Mouse (Mus musculus) layer of hippocampus, adult 9-11 months (tissue): Measurements from ENCODE around the gene Keap1.
A peak's percentile ranks its signal among the peaks of the same experiment; 100 is the strongest.
"Not testable (repeated sequence)": the region's sequence is repeated elsewhere in the genome, so short reads cannot be mapped to it uniquely, and the experiment has no call there.

Source experiments
- DNase-seq: peaks from one replicate; pipeline ENCODE4 v3.0.0; 2022

The Keap1 gene

GRCm38 (mm10) chr9:21238733-21239464, at the start of gene Keap1:
Gene Keap1 (minus strand): TSS chr9:21239361.
- DNase-seq: peak; percentile 69

GRCm38 (mm10) chr9:21288404-21289336, 49.5 kb upstream of the Keap1 start:
- no peak for DNase-seq

DNA sequence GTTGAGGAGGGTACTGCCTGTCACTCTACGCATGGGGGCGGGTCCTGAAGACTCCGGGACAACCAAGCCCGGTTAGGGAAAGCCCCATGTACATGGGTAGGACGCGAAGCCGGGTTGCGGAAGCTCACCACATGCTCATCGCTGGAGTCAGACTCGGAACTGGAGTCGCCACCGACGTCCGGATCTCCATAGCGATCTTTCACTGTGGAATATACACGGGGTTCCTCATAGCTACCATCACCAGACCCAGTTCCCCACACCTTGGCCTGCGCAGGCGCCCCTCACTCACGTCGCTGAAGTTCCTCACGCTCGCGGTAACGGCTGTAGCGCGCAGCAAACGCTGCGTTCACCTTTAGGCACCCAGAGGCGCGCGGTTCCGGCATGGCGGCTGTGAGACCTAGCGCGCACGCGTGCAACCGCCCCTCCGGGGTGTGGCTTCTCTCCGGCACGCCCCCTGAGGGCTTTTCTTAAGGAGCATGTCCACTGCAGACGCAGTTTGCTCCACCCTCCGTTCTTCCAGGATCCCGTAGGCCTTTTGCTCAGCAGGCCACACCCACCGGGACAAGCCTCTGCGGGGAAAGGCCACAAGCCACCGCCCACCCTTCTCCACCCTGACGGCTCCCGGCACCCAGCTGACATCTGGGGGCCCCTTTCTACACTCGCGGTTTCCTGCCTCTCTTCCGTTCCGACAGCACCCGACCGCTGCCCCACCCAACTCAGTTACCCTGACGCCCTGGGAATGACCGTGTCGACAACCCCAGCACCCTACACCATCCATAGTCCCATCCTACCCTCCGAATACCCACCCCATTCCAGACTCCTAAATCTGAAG, 48.6 kb upstream of the Keap1 start, which contains the start of gene Kri1:
Gene Kri1, minus strand, starts transcription at position 399 of the 832 bp plus-strand sequence.
- DNase-seq: peak; percentile 98

DNA sequence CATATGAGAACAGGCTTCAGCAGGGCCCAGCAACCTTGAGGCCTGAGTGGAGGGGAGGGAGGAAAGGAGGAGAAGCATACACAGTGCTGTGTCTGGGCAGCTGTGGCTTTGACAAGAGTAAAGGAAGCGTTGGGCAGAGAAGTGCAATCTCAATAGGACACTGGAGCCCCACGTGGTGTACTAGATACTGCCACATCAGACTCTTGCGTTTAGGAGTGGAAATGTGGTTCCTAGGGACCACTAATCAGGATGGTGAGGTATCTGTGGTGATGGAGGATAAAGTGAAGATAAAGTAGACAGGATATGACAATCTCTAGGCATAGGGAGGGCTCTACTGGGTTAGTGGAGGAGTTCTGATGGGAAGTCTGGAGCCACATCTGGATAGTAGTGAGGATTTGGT, 47.6 kb upstream of the Keap1 start:
- no peak for DNase-seq

GRCm38 (mm10) chr9:21283994-21284393, 44.8 kb upstream of the Keap1 start:
- no peak for DNase-seq

DNA sequence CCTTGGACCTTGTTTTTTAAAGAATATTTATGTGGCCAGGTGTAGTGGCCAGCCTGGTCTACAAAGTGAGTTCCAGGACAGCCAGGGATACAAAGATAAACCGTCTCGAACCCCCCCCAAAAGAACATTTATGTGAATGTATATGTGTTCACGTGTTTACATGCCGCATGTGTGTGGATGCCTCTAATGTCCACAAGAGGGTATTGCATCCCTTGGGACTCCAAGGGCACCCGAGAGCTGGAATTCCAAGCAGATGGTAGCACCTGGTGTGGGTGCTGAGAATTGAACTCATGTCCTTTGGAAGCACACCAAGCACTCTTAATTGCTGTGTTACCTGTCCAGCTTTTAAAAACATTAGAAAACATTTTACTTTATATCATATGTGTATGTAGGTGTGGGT, 44.4 kb upstream of the Keap1 start:
- no peak for DNase-seq

- DNase-seq: no peak
These were observed 38.6 kb upstream of the Keap1 start for GRCm38 (mm10) chr9:21277776-21278175.

DNA sequence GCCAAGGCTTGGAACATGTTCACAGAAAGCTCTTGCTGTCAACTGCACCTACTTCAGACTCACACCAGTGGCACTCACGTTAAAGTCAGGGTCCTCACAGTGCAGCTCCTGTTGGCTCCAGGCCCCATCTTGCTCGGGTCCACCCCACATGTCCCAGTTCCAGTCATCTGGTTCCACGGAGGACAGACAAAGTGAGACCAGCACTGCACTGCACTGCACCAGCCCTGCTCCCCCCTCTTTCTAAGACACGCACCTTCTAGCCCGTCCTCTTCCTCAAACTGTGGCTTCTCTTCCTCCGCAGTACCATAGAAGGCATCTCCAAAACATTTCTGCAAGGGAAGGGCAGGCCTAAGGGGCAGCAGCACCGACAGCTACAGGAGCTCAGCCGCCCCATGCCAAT, 37.1 kb upstream of the Keap1 start:
- DNase-seq: no peak

DNA sequence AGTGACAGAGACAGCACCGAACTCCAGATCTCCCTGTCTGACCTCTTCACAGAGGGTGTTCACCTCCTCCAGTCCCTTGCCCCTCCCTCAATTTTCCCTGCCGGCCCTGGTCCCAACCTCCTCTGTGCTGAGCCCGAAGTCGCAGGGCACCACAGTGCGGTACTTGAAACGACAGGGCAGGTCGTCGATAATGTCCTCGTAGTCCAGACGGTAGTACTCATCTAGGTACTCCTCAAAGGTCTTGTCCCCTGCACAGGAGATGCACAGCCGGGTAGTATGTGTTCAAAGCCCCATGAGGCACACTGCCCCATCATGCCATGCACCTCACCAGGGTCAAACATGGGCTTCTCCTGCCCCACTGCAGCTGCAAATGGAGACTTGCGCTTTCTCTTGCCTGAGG, 36.6 kb upstream of the Keap1 start:
- DNase-seq: no peak

- no peak for DNase-seq
These were observed 36.0 kb upstream of the Keap1 start for GRCm38 (mm10) chr9:21275013-21275710.

- no peak for DNase-seq
These were observed 35.2 kb upstream of the Keap1 start for GRCm38 (mm10) chr9:21274336-21274735.

- DNase-seq: no peak
These were observed 34.5 kb upstream of the Keap1 start for GRCm38 (mm10) chr9:21273520-21274228.

DNA sequence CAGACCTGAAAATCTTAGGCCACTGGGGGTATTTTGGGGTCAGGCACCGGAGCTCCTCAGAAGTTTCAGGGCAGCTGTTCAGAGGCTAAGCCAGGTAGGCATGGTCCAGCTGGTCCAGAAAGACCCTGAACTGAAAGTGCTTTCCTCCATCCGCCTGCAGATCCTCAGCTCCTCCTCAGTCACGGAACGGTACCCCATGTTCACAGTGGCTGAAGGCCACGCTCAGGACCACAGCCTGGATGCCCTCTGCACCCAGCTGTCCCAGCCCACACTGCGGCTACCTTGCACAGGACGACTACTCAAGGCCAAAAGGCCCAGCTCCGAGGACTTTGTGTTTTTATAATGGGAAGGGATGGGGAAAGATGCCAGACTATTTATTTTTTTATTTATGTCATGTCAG, 33.9 kb upstream of the Keap1 start:
- no peak for DNase-seq

- no peak for DNase-seq
These were observed 33.2 kb upstream of the Keap1 start for GRCm38 (mm10) chr9:21272391-21272790.

DNA sequence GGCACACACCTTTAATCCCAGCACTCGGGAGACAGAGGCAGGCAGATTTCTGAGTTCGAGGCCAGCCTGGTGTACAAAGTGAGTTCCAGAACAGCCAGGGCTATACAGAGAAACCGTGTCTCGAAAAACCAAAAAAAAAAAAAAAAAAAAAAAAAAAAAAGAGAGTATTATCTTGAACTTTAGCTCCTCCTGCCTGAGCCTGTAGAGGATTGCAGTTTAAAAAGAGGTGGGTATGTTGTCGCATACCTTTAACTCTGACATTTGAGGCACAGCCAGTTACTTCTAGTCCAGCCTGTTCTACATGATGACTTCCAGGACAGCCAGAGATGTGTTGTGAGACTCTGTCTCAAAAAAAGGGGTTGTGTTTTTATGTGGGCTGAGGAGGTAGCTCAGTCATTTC, 30.4 kb upstream of the Keap1 start:
- not testable (repeated sequence) for DNase-seq

DNA sequence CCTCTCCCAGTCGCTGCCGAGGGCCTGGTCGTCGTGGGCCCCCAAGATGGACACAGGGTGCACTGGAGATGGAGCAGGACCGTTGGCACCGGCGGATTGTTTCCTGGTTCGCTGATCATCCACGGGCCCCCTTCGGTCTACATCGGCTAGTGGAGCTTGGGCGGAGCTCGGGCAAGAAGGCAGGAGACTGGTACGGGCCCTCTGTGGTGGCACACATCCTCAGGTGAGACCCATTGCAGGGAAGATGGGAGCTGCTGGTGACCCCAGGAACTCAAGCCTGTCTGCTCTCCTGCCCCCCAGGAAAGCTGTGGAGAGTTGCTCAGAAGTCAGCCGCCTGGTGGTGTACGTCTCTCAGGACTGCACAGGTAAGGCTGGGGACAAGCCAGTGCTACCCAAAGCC, 29.1 kb upstream of the Keap1 start:
- no peak for DNase-seq

DNA sequence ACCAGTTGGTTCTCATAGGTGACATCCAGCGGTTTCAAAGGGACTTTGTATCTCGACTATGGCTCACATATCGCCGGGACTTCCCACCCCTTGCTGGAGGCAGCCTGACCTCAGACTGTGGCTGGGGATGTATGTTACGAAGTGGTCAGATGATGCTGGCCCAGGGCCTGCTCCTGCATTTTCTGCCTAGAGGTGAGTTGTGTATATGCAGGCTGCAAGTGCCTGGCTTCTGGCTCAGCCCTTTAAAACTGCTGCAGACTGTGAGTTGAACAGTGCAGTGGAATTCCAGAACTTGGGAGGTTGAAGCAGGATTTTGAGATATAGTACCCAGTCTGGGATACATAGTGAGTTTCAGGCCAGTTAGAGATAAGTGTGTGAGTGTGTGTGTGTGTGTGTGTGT, 27.7 kb upstream of the Keap1 start:
- DNase-seq: no peak

- no peak for DNase-seq
These were observed 26.4 kb upstream of the Keap1 start for GRCm38 (mm10) chr9:21265611-21266010.

DNA sequence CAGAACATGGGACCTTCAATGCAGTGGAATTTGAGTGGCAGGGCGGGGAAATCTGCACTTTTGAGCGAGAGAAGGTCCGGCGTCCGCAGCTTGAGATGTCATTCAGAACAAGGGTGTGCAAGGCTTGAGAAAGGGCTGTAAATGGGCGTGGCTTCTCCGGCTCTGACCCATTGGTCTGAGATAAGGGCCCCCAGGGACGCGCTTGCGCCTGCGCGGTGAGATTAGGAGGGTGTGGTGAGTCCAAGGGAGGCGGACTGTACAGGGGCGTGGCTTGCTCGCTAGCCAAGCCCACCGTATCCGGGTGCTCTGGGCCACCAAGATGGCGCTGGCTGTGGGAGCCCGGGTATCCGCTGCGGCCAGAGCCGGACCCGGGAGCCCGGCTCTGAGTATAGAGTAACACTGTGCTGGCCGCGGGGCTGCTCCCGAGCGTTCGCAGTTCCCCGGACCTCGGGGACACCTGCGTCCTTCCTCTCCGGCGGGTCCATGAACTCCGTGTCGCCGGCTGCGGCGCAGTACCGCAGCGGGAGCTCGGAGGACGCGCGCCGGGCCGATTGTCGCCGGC, 25.9 kb upstream of the Keap1 start, which contains the start of gene Atg4d:
Gene Atg4d, plus strand, starts transcription at position 294 of the 562 bp plus-strand sequence.
- DNase-seq: peak; percentile 99

DNA sequence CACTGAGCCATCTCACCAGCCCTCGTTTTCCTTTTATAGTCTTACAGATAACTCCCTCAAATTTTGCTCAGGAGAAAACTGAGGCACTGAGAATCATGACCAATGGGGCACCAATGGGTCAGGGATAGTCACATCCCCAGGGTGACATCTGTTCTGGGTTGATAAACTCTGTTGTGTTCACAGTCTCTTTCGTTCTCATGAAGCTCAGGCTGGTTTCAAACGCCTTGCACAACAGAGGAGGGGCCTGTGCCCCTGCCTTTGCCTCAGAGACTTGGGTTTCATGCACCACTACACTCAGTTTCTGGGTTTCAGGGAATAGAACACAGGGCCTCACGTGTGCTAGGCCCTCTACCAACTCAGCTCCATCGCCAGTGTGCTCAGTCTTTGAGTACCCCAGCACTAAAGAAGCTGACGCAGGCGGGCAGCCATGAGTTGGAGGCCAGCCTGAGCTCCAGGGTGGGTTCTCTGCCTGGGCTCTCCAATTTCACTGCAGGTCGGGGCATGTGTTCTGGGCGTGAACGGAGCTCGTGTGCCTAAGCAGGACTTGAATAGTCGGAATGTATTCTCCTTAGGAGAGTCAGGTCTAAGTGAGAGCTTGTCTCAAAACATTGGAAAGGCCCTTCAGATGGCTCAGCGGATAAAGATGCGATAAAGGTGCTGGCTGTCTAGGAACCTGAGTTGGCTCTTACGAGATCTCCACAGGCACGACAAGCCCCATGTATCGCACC, 25.3 kb upstream of the Keap1 start:
- no peak for DNase-seq

DNA sequence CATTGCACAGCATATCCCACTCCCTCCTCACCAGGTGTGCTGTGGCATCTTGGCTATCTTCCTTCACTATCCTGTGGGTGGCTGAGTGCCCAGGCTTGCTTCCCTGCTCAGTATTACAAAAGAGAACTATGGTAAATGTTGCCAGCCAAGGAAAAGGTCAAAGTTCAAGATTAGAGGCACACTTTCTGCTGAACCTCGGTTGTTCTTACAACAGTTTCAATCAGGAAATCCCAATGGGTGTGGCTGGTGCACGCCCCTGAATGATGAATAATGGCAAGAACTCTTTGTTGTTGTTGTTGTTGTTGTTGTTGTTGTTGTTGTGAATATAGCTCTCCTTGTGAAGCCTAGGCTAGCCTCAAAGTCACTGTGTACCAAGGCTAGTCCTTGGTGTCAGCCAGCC, 22.7 kb upstream of the Keap1 start:
- no peak for DNase-seq
